Mouse (Mus musculus): ENCODE results near the gene Exoc6. TPM values are rescaled to one million over a fixed set of nuclear protein-coding genes. Genes with fewer than 3 reads are reported as not detected.

Gene Exoc6
- total RNA-seq, 2 experiments from 2014 or later: 42.6 to 43.1 TPM

DNA sequence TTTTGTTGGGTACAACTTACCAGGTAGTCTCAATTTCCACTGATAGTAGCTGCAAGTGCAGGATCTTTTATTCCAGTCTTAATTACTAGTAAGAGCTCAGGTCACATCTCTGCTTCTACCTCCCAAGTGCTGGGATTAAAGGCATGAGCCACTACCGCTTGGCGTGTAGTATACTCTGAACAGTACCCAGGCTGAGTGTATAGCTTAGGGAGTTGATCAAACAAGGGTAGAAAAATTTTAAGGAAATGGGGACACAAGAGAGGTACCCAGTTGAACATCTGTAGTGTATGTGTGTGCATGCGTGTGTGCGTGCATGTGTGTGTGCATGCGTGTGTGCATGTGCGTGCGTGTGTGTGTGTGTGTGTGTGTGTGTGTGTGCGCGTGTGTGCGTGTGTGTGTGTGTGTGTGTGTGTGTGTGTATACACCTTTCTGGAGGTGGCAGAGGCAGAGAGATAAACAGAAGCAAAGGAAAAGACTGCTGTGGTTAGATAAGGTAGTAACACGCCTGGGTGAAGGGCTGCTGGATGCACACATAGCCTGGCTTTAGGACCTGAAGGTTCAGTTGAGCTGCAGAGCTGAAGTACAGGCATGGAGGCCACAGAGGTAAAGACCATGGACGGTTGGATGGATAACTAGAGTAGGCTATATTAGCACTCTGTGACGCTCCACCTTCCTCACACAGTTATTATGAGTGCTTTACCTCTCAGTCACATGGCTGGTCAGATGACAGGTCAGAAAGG is 117.8 kb downstream of the Exoc6 start:
- DNase-seq (ENCODE audit: low spot score in 2 of 2): no peak
- intact Hi-C loops (cut with DNase I): no loop called here

GRCm38 (mm10) chr19:37668657-37669056 is 118.4 kb downstream of the Exoc6 start:
- no peak for DNase-seq (ENCODE audit: low spot score in 2 of 2)

GRCm38 (mm10) chr19:37669486-37669885 is 119.3 kb downstream of the Exoc6 start:
- intact Hi-C loops (cut with DNase I): no loop called here
- no peak for DNase-seq (ENCODE audit: low spot score in 2 of 2)

More at GRCm38 (mm10) chr19:37668657-37669056, 118.4 kb downstream of the Exoc6 start:
- intact Hi-C loops (cut with DNase I): no loop called here

- DNase-seq (ENCODE audit: low spot score in 2 of 2): peak in 1 of 2 experiments; percentile 24
- intact Hi-C loops (cut with DNase I): no loop called here
Measured at GRCm38 (mm10) chr19:37673393-37673792, 123.2 kb downstream of the Exoc6 start.

DNA sequence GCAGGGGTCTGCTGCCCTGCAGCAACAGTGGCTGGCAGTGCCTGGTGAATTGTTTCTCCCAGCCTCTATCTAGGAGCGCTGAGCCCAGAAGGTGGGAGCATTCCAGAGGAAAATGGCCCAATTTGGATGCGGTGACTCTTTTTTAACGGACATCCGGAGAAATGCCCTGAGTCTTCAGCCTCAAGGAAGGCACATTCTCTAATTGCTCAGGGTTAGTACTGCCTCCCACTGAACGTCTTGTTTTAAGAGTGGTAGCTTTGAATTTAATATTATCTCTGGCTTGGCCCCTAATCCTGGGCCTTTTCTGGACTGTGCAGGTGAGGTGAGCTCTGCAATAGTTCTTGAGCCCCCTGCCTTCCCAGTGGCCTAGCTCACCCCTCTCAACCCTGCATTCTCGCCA is 135.1 kb downstream of the Exoc6 start, which contains the start of gene Cyp26c1:
Gene Cyp26c1 (plus strand): TSS at position 301 of the 400 bp plus-strand sequence.
- intact Hi-C loops (cut with DNase I): no loop called here
- DNase-seq (ENCODE audit: low spot score in 2 of 2): no peak

DNA sequence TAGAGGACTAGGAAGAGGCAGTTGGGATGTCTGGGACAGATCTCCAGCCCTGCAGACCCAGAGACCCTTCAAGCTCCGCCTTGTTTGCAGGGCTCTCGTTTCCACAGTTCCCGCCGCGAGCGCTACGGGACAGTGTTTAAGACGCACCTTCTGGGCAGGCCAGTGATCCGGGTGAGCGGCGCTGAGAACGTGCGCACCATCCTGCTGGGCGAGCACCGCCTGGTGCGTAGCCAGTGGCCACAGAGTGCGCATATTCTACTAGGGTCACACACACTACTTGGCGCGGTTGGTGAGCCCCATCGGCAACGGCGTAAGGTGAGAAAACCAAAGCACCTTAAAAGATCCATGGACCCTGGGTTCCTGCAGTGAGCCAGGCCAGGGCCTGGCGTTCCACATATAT is 136.1 kb downstream of the Exoc6 start:
- DNase-seq (ENCODE audit: low spot score in 2 of 2): no peak
- intact Hi-C loops (cut with DNase I): no loop called here

GRCm38 (mm10) chr19:37686941-37687850 is 137.0 kb downstream of the Exoc6 start:
- intact Hi-C loops (cut with DNase I): no loop called here
- no peak for DNase-seq (ENCODE audit: low spot score in 2 of 2)

GRCm38 (mm10) chr19:37689478-37689877 is 139.3 kb downstream of the Exoc6 start:
- intact Hi-C loops (cut with DNase I): no loop called here
- no peak for DNase-seq (ENCODE audit: low spot score in 2 of 2)

- intact Hi-C loops (cut with DNase I): no loop called here
- DNase-seq (ENCODE audit: low spot score in 2 of 2): no peak
Measured at GRCm38 (mm10) chr19:37690716-37691115, 140.5 kb downstream of the Exoc6 start.

- peak; percentile 28 to 45 for DNase-seq (ENCODE audit: low spot score in 2 of 2)
- intact Hi-C loops (cut with DNase I): no loop called here
Measured at GRCm38 (mm10) chr19:37692879-37693278, 142.7 kb downstream of the Exoc6 start.

GRCm38 (mm10) chr19:37695146-37695545 is 144.9 kb downstream of the Exoc6 start:
- DNase-seq (ENCODE audit: low spot score in 2 of 2): no peak
- intact Hi-C loops (cut with DNase I): no loop called here

DNA sequence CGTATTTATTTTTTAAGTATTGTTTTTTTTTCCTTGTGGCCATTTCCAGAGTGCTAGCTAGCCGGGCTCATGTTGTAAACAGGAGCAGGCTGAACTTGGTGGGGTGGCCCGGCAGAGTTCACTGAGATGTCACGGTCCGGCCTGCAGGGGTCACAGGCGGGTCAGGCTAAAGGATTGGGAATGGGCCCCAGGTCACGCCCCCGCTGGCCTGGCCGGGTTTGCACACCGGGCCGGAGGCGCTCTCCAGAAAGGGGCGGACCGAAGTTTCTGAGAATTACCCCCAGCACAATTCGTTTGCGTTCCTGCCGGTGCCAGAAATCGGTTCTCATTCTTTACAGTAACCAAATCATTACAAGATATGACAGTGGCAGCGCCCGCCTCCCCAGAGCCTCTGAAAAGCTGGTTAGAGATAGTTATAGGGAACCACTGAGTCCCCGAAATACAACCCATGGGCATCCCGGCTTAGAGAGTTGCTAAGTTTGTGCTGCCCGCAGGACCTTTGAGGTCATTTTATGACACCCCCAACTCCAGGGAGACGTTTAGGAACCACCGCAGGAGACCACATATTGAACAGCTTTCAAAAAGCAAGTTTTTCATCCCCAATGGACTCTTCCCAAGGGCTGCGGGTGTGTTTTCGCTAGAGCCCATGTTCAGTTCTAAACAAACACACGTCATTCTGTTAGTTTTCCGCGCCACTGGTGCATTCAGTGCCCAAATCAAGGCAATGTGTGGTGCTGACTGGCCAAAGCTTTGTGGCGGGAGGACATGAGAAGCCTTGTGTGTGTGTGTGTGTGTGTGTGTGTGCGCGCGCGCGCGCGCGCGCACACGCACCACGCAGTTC is 145.8 kb downstream of the Exoc6 start:
- DNase-seq (ENCODE audit: low spot score in 2 of 2): no peak

GRCm38 (mm10) chr19:37696603-37697334 is 146.6 kb downstream of the Exoc6 start:
- intact Hi-C loops (cut with DNase I): no loop called here
- DNase-seq (ENCODE audit: low spot score in 2 of 2): no peak

More for the DNA sequence above, 145.8 kb downstream of the Exoc6 start:
- intact Hi-C loops (cut with DNase I): no loop called here

DNA sequence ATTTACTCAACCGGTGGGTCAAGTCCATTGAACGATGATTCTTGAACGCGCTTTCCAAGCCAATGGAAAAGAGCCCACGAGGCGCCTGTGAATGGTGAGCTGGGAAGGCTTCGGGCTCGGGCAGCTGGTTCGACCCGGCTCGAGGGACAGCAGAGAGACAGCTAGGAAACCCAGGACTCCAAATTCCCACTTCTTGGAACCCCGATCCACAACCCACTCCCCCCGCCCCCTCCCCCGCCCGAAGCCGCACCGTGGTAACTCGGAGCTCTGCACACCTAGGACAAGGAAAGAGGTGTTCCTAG is 147.1 kb downstream of the Exoc6 start:
- no peak for DNase-seq (ENCODE audit: low spot score in 2 of 2)
- intact Hi-C loops (cut with DNase I): no loop called here

GRCm38 (mm10) chr19:37697651-37698272 is 147.5 kb downstream of the Exoc6 start, which contains the start of gene Cyp26a1:
Gene Cyp26a1 (plus strand): TSS chr19:37697798.
- no peak for DNase-seq (ENCODE audit: low spot score in 2 of 2)
- intact Hi-C loops (cut with DNase I): no loop called here

GRCm38 (mm10) chr19:37698273-37699160 is 148.3 kb downstream of the Exoc6 start:
- DNase-seq (ENCODE audit: low spot score in 2 of 2): no peak
- intact Hi-C loops (cut with DNase I): no loop called here

GRCm38 (mm10) chr19:37699711-37700110 is 149.5 kb downstream of the Exoc6 start:
- DNase-seq (ENCODE audit: low spot score in 2 of 2): no peak
- intact Hi-C loops (cut with DNase I): no loop called here
